Mouse (Mus musculus): ENCODE measurements around the gene Dcps. TPM values are rescaled to one million over a fixed set of nuclear protein-coding genes. Genes with fewer than 3 reads are reported as not detected.

Dcps gene
- polyA plus RNA-seq, 1 experiment from 2014 or later, result 93.5 TPM

DNA sequence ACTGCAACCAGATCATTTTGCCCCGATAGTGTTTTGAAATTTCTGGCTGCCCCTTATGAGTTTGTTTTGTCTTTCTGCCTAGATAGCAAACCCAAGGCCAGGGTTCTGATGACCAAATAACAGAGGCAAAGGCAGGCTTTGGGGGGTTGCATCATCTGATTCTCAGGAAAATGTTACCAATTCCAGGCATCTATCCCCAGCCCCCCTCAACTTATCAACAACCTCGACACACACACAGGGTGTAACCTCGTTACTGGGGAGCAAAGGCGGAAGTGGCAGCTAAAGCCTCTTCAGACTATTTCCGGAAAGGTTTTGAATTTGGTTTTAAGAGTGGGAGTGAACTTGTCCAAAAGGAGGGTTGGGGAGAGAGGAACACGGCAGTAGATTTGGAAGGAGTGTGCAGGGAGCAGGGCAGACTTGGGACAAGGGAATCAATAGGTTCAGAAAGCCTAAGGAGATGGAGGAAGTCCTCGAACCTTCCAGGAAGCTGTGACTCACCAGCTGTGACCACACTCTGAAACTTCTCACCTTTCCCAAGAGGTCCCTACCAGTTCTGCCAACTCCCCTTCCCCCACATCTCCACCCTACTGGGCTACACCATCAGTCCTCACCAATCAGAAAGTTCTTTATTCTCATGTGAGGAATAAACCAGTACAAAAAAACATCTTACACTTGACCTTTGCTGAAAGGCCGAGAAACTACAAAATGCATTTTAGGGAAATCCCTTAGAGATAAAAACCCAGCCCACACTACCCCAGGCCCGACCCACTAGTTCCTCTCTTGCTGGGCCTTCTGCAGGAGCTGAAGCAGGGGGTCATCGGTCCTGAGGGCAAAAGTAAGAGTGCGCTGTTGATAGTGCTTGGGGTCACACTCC, 51.8 kb downstream of the Dcps start:
- DNase-seq (ENCODE audit: low spot score), result no peak
- 88% methylated on average over 11 of the region's 11 CpGs for WGBS
- Histone ChIP-seq H3K36me3 (replicated peaks) (peaks cover 86% of the 10 kb centered on the region), H3K27ac (replicated peaks) (no peak overlapping the region), H3K4me1 (no peaks in the 10 kb centered on the region; the same call in 1 of the 2 replicates), H3K4me3 (no peak overlapping the region), H3K9me3 (no peaks in the 10 kb centered on the region), H3K27me3 (replicated peaks; ENCODE audit: low read depth, poor library complexity, severe bottlenecking) (no peaks in the 10 kb centered on the region)

DNA sequence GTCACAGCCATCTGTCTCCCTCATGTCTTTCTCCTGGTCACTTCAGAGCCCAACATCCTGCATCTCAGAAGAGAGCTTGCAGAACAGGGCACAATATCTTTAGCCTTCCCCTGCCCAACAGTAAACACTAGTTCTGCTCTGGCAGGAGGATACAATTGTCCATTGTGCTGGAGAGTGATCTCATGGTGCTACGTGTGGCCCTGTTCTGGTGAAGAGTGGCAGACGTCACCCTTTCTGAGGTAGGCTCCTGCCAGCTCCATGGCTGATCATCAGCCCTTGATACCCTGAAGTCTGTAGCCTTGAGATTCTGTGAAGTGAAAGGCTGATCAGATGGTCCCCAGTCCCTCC, 52.4 kb downstream of the Dcps start:
- no peaks in the 10 kb centered on the region for H3K9me3 ChIP-seq
- H3K27me3 ChIP-seq (replicated peaks; ENCODE audit: low read depth, poor library complexity, severe bottlenecking), result no peaks in the 10 kb centered on the region
- H3K4me1 ChIP-seq, result no peaks in the 10 kb centered on the region; the same call in 1 of the 2 replicates
- no peak for DNase-seq (ENCODE audit: low spot score)
- no peak overlapping the region for H3K27ac ChIP-seq (replicated peaks)
- peaks cover 80% of the 10 kb centered on the region for H3K36me3 ChIP-seq (replicated peaks)
- no peak overlapping the region for H3K4me3 ChIP-seq
- WGBS, result 52% methylated on average over 2 of the region's 2 CpGs

DNA sequence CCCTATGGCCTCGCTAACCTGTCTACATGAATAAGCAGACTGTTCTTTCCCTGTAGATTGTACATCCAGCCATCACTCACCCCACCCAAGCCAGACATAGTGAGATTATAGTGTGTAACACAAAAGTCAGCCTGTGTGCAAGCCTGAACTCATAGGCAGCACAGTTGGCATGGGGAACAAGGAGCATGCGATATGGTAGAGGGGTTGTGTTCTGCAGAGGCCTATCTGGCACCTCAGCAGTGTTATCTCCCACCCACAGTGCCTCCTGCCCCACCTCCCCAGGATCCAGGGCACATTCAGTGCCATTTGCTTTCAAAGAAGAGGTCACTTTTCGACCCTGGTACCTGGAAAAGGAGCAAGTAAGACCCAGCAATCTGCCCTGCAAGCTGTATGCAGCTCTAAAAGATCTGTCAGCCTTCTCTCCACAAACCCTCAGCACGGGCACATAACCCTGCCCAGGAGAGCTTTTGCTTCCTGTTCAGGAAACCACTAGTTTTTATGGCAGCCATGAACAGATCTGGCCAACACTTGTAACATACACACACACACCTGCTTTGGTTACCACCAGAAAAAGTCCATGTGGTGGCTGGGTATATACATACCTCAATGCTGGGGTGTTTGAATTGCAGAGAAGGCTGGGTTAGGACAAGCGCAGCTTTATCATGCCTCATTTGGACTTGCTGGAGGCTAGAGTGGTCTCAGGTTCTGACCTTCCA, 53.2 kb downstream of the Dcps start:
- H3K4me3 ChIP-seq, result no peak overlapping the region
- no peaks in the 10 kb centered on the region for H3K27me3 ChIP-seq (replicated peaks; ENCODE audit: low read depth, poor library complexity, severe bottlenecking)
- H3K27ac ChIP-seq (replicated peaks), result no peak overlapping the region
- WGBS, result 81% methylated on average over 5 of the region's 5 CpGs
- H3K9me3 ChIP-seq, result no peaks in the 10 kb centered on the region
- DNase-seq (ENCODE audit: low spot score), result no peak
- peaks cover 73% of the 10 kb centered on the region for H3K36me3 ChIP-seq (replicated peaks)
- peaks cover 3% of the 10 kb centered on the region for H3K4me1 ChIP-seq

DNA sequence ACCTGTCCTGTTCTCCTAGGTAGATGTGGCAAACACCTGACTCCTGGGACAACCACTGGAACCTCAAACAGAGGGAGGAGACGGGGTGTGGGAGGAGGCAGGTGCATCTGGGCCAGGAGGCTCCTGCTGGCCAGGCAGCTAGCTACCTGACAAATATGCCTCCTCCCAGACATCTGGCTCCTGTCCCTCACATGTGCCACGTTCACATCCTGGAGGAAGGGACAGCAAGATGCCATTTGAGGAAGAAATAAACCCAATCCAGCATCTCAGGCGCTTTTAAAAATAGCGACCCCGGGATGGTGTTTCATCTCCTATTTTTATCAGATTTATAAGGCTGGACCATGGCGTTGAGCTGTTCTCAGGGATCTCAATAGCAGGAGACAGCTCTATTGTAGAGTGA, 56.7 kb downstream of the Dcps start, which contains the start of gene St3gal4:
St3gal4 (minus strand) TSS at position 101 of the 400 bp plus-strand sequence.
- Histone ChIP-seq H3K36me3 (replicated peaks) (peaks cover 38% of the 10 kb centered on the region), H3K27ac (replicated peaks) (no peak within 1 kb of the TSS), H3K4me3 (no peak within 1 kb of the TSS), H3K9me3 (no peaks in the 10 kb centered on the region), H3K4me1 (peaks cover 38% of the 10 kb centered on the region), H3K27me3 (replicated peaks; ENCODE audit: low read depth, poor library complexity, severe bottlenecking) (no peaks in the 10 kb centered on the region)
- WGBS, result 85% methylated on average over 6 of the region's 6 CpGs
- DNase-seq (ENCODE audit: low spot score), result no peak

GRCm38 (mm10) chr9:35118563-35118962, 57.3 kb downstream of the Dcps start:
- H3K4me3 ChIP-seq, result no peak overlapping the region
- no peaks in the 10 kb centered on the region for H3K9me3 ChIP-seq
- peaks cover 32% of the 10 kb centered on the region for H3K36me3 ChIP-seq (replicated peaks)
- 92% methylated on average over 2 of the region's 2 CpGs for WGBS
- H3K27ac ChIP-seq (replicated peaks), result no peak overlapping the region
- no peak for DNase-seq (ENCODE audit: low spot score)
- no peaks in the 10 kb centered on the region for H3K27me3 ChIP-seq (replicated peaks; ENCODE audit: low read depth, poor library complexity, severe bottlenecking)
- peaks cover 44% of the 10 kb centered on the region for H3K4me1 ChIP-seq

DNA sequence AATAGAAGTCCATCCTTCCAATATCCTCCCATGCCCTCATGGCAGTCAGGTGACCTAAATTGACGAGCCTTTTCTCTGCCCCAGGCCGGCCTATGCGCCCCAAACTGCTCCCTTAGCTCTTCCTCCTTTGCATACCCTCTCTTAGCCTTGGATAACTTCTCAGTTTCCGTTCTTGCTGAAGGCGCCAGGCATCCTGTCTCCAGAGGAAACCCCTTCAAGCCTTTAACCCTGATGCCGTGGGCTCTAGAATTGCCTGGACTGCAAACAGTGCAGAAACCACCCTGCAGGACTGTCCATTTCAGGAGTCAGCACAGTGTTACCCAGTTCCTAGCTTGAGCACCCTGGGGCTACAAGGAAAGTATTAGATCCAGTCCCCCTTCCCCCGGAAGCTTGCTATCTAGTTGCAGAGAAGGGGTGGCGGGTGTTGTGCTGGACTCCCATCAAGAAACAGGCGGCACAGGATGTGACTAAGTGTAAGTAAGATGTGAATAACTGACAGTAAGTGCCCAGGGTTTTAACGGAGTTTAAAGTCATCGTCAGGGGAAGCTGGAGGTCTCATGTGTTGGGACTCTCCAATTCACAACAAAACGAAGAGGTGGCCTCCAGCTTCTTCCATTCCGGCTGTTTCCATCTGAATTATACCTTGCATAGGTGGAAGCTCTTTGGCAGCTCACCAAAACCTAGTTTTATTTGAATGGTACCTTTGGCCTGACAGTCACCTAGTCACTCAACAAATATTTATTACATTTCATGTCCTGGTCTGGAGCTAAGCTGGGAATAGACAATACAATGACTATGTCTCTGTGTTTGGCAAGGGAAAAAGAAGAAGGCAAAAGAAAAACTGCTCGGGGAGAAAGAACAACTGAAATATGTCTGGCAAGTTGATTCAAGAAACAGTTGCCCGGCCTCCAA, 58.2 kb downstream of the Dcps start:
- H3K27me3 ChIP-seq (replicated peaks; ENCODE audit: low read depth, poor library complexity, severe bottlenecking), result no peaks in the 10 kb centered on the region
- H3K4me3 ChIP-seq, result peak overlapping the region; percentile 84
- 29% methylated on average over 15 of the region's 15 CpGs for WGBS
- H3K36me3 ChIP-seq (replicated peaks), result peaks cover 27% of the 10 kb centered on the region
- no peaks in the 10 kb centered on the region for H3K9me3 ChIP-seq
- peak overlapping the region; percentile 97 for H3K27ac ChIP-seq (replicated peaks)
- DNase-seq (ENCODE audit: low spot score), result peak; percentile 44
- H3K4me1 ChIP-seq, result peaks cover 49% of the 10 kb centered on the region

GRCm38 (mm10) chr9:35116391-35117381, 59.2 kb downstream of the Dcps start:
- H3K27me3 ChIP-seq (replicated peaks; ENCODE audit: low read depth, poor library complexity, severe bottlenecking), result no peaks in the 10 kb centered on the region
- under 1% methylated on average over 83 of the region's 84 CpGs for WGBS
- peaks cover 58% of the 10 kb centered on the region for H3K4me1 ChIP-seq

DNA sequence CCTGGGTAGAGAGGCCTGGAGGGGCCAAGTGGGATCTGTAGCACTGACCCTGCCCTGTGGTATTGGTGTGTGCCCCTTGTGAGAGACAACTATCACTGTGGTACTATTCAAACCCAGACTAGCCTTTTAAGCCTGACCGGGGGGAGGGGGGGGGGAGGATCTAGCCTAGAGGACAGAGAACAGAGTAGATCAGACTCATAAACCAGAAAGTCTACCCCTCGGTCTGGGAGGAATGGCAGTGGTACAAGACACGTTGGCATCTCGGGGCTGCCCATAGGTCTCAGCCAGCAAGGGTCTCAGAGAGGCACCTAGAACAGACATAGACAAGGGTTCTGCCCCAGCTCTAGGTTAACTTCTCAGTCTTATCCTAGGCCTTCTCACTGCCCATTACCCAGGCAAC, 60.1 kb downstream of the Dcps start:
- Histone ChIP-seq H3K4me1 (peaks cover 67% of the 10 kb centered on the region), H3K27me3 (replicated peaks; ENCODE audit: low read depth, poor library complexity, severe bottlenecking) (no peaks in the 10 kb centered on the region), H3K27ac (replicated peaks) (peak overlapping the region; percentile 97), H3K9me3 (no peaks in the 10 kb centered on the region), H3K4me3 (peak overlapping the region; percentile 84), H3K36me3 (replicated peaks) (peaks cover 12% of the 10 kb centered on the region)
- DNase-seq (ENCODE audit: low spot score), result no peak
- WGBS, result 46% methylated on average over 4 of the region's 4 CpGs

More at GRCm38 (mm10) chr9:35116391-35117381, 59.2 kb downstream of the Dcps start:
- no peaks in the 10 kb centered on the region for H3K9me3 ChIP-seq
- H3K4me3 ChIP-seq, result peak overlapping the region; percentile 84
- H3K36me3 ChIP-seq (replicated peaks), result peaks cover 17% of the 10 kb centered on the region
- peak; percentile 91 for DNase-seq (ENCODE audit: low spot score)
- peak overlapping the region; percentile 97 for H3K27ac ChIP-seq (replicated peaks)

DNA sequence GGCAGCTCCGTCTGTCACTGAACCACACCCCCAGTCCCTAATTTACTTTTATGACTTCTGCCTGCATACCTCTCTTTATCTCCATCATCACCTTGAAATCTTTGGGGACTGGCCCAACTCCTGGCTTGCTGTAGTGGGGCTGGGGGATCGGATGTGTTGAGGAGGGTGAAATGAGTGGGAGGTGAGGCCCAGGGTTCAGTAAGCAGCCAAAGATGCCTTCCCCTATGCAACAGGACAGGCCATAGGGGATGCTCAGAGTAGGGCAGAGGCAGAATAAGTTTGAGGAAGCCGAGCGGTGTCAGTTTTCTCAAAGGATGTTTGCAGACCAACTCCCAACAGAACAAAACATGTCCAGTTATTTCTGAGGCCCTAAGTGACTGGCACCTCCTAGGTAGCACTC, 60.6 kb downstream of the Dcps start:
- H3K4me3 ChIP-seq, result peak overlapping the region; percentile 84
- no peaks in the 10 kb centered on the region for H3K9me3 ChIP-seq
- DNase-seq (ENCODE audit: low spot score), result no peak
- peaks cover 72% of the 10 kb centered on the region for H3K4me1 ChIP-seq
- peak overlapping the region; percentile 45 for H3K27ac ChIP-seq (replicated peaks)
- 51% methylated on average over 4 of the region's 4 CpGs for WGBS
- no peaks in the 10 kb centered on the region for H3K27me3 ChIP-seq (replicated peaks; ENCODE audit: low read depth, poor library complexity, severe bottlenecking)
- H3K36me3 ChIP-seq (replicated peaks), result peaks cover 8% of the 10 kb centered on the region

- DNase-seq (ENCODE audit: low spot score), result no peak
- Histone ChIP-seq H3K9me3 (no peaks in the 10 kb centered on the region), H3K4me1 (peaks cover 83% of the 10 kb centered on the region), H3K27me3 (replicated peaks; ENCODE audit: low read depth, poor library complexity, severe bottlenecking) (no peaks in the 10 kb centered on the region), H3K36me3 (replicated peaks) (0 out of 2 replicates have a peak, but pooled peaks cover 4% of the 10 kb centered on the region), H3K27ac (replicated peaks) (0 out of 2 replicates have a peak overlapping the region, but pooled peaks have one; percentile 15), H3K4me3 (no peak overlapping the region)
- WGBS, result 85% methylated on average over 3 of the region's 3 CpGs
Observed at GRCm38 (mm10) chr9:35114234-35114633, 61.6 kb downstream of the Dcps start.

DNA sequence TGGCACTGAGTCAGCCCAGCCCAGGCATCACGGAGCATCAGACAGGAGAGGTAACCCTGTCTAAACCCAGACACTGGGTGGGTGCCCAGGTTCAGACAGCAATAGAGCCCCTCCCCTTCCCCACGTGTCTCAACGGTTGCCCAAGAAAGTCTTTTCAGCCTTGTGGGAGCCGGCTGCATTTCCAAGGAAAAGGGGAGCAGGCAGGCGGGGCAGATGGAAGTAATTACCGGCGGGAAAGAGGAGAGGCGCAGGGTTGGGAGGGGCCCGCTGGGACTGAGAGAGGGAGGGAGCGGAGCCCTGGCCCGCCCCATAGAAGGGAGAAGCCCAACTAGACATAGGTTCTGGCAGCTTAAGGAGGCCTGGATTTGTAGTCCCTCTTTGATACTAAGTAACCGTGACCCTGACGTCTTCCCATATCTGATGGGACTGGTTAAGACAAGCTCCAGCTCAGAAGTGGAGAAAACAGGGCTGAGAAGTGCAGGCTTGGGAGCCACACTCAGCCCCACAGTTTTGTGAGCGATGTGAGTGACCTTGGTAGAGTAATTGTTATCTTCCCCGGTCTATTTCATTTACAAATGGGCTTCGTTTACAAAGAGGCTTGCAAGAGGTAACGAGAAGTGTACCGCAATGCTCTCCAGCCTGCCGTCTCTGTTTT, 63.8 kb downstream of the Dcps start:
- no peaks in the 10 kb centered on the region for H3K9me3 ChIP-seq
- peak; percentile 90 for DNase-seq (ENCODE audit: low spot score)
- 0 out of 2 replicates have a peak, but pooled peaks cover 4% of the 10 kb centered on the region for H3K36me3 ChIP-seq (replicated peaks)
- peak overlapping the region; percentile 81 for H3K27ac ChIP-seq (replicated peaks)
- peak overlapping the region; percentile 36 for H3K4me3 ChIP-seq
- H3K4me1 ChIP-seq, result peaks cover 88% of the 10 kb centered on the region
- 13% methylated on average over 19 of the region's 19 CpGs for WGBS
- H3K27me3 ChIP-seq (replicated peaks; ENCODE audit: low read depth, poor library complexity, severe bottlenecking), result no peaks in the 10 kb centered on the region
